Mouse (Mus musculus): ENCODE measurements around the gene Cdc42bpa. TPM values are rescaled to one million over a fixed set of nuclear protein-coding genes. Genes with fewer than 3 reads are reported as not detected.

Cdc42bpa gene
- total RNA-seq, 2 experiments from 2014 or later, result 19.1 to 25.7 TPM

- DNase-seq (ENCODE audit: low spot score), result no peak
Measured at GRCm38 (mm10) chr1:180031705-180032548, 71.7 kb downstream of the Cdc42bpa start.

DNA sequence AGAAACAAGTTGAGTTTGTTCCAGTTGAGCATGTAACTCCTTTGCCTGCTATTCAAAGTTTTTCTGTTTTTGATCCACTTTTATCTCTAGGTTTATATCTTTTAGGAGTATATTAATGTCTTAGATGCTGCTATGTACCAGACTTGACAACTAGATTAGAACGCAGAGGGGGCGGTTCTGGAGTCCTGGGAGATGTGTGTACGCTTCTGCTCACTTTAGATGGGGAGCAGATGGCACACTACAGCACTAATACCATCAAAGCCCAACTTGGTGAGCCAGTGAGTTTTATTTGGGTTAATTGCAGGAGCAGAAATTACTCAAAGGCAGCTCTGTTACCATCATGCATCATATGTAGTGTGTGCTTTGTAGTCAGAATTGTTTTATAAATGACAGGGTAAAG lies 77.2 kb downstream of the Cdc42bpa start:
- DNase-seq (ENCODE audit: low spot score), result no peak

DNA sequence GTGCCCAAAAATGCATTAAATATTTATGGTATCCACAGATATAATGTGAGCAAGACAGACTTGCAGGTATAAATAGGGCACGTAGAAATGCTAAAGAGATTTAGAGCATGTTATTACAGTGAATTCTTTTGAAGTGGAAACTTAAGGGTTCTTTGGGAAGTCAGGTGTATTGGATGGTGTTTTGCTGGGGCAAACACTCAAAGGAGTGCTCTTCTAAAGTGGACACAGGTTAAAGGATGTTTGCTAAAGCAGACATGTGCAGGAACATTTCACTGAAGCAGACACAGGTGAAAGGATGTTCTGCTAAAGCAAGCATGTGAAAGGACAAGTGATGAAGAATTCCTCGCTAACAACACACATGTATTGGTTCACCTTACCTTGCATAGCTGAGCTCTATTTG lies 83.9 kb downstream of the Cdc42bpa start:
- no peak for DNase-seq (ENCODE audit: low spot score)

DNA sequence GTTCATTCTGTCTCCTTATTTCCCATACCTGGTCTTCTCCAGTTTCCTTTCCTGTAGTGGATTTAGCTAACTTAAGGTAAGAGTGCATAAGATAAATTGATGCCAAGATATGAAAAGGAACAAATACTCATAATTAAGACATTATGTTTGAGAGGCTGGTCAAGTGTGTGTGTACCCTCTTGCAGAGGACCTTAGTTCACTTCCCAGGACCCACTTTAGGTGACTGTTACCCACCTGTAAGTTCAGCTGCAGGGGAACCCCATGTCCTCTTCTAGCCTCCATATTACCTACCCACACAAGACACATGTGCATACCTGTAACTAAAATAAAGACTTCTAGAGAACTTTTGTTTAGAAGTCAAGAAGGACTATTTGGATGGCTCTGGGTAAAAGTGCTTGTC lies 84.9 kb downstream of the Cdc42bpa start:
- no peak for DNase-seq (ENCODE audit: low spot score)

- no peak for DNase-seq (ENCODE audit: low spot score)
Measured at GRCm38 (mm10) chr1:180089176-180089575, 128.9 kb downstream of the Cdc42bpa start.

- DNase-seq (ENCODE audit: low spot score), result no peak
Measured at GRCm38 (mm10) chr1:180098426-180098825, 138.2 kb downstream of the Cdc42bpa start.

GRCm38 (mm10) chr1:180104567-180104966 lies 144.3 kb downstream of the Cdc42bpa start:
- no peak for DNase-seq (ENCODE audit: low spot score)

GRCm38 (mm10) chr1:180109050-180109449 lies 148.8 kb downstream of the Cdc42bpa start:
- no peak for DNase-seq (ENCODE audit: low spot score)

- DNase-seq (ENCODE audit: low spot score), result no peak
Measured at GRCm38 (mm10) chr1:180116525-180116924, 156.3 kb downstream of the Cdc42bpa start.

DNA sequence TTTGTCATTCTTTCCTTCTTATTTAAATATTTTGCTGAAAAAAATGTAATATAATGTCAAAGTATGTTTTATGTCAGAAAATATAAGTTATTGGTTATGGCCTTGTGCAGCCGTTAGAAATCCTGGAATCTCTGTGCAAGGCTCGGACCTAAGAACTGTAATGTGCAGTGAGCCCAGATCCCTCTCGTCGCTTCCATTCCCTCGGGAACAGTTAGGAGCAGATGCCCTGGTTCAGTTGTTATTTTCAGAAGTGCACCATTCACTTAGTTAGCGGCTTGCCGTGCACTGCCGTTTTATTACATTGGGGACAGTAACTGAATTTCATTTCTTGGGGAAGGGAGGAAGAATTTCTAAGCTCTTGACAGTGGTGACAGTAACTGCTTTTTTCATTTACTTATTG lies 158.0 kb downstream of the Cdc42bpa start:
- DNase-seq (ENCODE audit: low spot score), result no peak

GRCm38 (mm10) chr1:180128077-180128792 lies 168.0 kb downstream of the Cdc42bpa start:
- DNase-seq (ENCODE audit: low spot score), result no peak

DNA sequence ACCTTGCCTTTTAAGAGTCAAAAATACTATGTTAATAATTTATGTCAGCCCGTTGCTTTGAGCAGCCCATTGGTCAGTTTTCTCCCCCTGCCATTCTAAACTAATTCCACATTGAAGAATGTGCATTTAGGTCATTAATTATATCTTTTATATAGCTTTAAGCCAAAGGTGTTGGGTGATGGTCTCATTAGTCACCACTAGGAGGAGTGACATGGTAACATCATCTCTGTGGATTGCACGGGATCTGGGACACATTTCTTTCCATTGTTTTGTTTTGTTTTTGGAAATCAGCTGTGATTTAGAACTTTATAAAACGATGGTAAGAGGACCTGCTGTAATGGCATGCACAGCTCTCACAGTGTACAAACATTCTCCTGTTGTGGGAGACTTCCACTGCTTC lies 171.1 kb downstream of the Cdc42bpa start:
- no peak for DNase-seq (ENCODE audit: low spot score)

GRCm38 (mm10) chr1:180132187-180132586 lies 171.9 kb downstream of the Cdc42bpa start:
- DNase-seq (ENCODE audit: low spot score), result no peak

DNA sequence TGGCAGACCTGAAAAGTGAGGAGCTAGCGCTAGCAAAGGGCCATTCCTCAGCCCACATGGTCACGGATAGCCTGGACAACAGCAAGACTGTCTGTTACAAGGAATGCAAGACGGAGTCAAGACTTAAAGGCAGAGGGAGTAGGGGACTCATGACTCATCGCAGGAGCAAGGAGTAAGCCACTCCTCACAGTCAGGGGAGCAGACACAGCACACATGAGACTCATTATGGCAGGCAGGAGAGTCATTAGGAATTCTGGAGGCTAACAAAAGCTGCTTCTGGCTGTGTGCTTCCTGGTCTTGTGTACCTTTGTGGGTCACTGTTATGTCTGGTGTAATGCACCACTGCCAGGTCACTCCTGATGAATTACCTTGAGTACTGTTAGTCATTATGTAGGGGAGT lies 178.9 kb downstream of the Cdc42bpa start:
- no peak for DNase-seq (ENCODE audit: low spot score)

- DNase-seq (ENCODE audit: low spot score), result no peak
Measured at GRCm38 (mm10) chr1:180140970-180141369, 180.7 kb downstream of the Cdc42bpa start.

GRCm38 (mm10) chr1:180148036-180148435 lies 187.8 kb downstream of the Cdc42bpa start:
- DNase-seq (ENCODE audit: low spot score), result no peak

GRCm38 (mm10) chr1:180148563-180148962 lies 188.3 kb downstream of the Cdc42bpa start:
- DNase-seq (ENCODE audit: low spot score), result no peak

GRCm38 (mm10) chr1:180151191-180151590 lies 190.9 kb downstream of the Cdc42bpa start:
- no peak for DNase-seq (ENCODE audit: low spot score)

DNA sequence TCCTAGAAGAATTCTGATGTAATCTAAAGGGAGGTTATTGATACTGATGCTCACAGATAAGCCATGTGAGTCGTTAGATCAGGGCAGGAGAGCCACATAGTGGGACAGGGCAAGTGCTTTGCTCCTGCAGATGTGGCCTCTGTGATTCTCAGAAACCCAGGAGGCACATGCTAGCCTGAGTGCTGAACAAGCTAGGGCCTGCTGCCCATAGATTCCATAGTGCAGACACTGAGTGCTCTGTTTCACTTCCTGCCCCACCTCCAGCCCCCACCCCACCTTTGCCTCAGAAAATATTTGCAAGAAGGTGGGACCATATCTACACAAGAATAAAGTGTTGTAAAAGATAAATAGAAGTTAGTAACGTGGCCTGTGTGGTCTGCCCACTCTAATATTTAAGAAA lies 198.4 kb downstream of the Cdc42bpa start:
- no peak for DNase-seq (ENCODE audit: low spot score)

GRCm38 (mm10) chr1:180160545-180160944 lies 200.3 kb downstream of the Cdc42bpa start:
- no peak for DNase-seq (ENCODE audit: low spot score)

DNA sequence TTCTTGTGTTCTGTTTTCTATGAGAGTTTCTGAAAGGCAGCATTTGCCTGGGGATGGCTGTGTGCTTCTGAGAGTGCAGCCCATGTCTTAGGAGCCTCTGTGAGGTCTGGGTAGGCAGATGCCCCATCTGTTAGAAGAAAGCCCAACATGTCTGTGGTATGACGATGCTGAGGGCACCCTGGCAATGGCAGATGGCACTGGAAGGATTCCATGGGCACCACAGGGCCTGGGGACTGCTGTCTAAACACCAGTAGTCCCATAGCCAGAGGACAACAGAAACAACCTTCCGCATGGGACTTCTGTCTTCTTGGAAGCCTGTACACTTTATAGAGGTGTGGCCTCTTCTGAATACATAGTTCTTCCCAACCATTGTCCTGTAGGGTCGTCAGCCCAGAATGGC lies 200.9 kb downstream of the Cdc42bpa start:
- no peak for DNase-seq (ENCODE audit: low spot score)

- DNase-seq (ENCODE audit: low spot score), result no peak
Measured at GRCm38 (mm10) chr1:180161566-180162355, 201.5 kb downstream of the Cdc42bpa start.

All from gastrocnemius, adult 18-20 months (tissue).